Mouse (Mus musculus) T-helper 2 cell (primary cell): ENCODE results near the gene Ccr9.
"Not testable (repeated sequence)": the region's sequence is repeated elsewhere in the genome, so short reads cannot be mapped to it uniquely, and the experiment has no call there.

Source experiments
- in situ Hi-C: fragments of 300-600 bp; cut with MboI, MseI; formaldehyde crosslinking; loops from one replicate; pipeline ENCODE4 v1.15.1; 2025; ENCODE audit warnings: high pct_unique_total_duplicates

Ccr9 gene

DNA sequence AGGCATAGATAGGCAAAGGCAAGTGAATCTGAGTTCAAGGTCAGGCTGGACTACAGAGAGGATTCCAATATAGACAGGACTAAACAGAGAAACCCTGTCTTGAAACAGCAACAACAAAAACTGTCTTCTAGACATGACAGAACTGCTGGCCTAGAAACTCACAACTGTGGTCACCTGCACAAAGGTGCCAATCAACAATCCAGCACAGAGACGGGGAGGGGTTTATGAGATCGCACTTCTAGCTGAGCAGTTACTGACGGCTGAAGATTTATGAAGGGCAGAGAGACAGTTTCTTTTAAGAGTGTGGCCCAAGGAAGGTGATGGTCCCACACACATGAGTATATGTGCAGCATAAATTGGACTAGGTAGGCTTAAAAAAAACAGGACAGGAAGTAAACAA is 38.1 kb downstream of the Ccr9 start:
- in situ Hi-C loops: loop anchor here (10.0 kb wide), 1 partner anchor 48 kb away; no protein-coding TSS in a partner anchor

DNA sequence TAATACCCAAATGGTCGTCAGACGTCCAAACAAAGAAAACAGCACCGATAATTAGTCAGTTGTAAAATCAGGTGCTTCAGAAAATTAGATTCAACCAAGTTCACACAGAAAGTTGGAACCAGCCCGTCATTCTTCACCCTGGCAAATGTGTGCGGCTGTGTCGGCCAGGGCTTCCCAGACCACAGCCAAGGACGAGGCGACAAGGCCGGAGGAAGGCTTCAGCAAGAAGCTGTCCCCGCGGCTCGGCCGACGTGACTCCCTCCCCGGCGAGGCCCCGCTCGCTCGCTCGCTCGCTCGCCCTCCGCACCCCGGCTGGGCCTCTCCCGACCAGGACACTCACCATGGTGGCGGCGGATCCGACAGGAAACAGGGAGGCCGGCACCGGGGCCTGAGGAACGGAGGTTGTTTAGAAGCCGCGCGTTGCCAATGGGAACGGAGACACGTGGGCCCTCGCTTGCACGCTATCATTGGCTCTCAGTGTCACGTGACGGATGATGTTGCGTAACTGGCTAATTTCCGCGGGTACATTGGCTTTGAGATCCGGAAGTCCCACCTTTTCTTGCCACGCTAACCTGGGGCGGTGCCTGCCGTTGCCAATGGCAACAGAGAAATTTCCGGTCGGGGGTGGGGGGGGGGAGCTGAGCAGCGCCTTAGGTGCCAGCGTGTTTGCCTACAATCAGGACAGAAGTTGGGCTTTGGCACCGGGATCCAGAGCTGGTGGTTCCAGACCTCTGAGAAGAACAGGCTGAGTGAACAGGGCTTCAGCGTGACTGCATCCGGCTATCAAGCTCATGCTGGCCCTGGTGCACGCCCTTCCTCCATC is 39.2 kb downstream of the Ccr9 start, which contains the start of gene Lztfl1:
Gene Lztfl1 (minus strand): TSS at position 512 of the 823 bp plus-strand sequence.
- in situ Hi-C loops: loop anchor here (10.0 kb wide), 1 partner anchor 47 kb away; no protein-coding TSS in a partner anchor

DNA sequence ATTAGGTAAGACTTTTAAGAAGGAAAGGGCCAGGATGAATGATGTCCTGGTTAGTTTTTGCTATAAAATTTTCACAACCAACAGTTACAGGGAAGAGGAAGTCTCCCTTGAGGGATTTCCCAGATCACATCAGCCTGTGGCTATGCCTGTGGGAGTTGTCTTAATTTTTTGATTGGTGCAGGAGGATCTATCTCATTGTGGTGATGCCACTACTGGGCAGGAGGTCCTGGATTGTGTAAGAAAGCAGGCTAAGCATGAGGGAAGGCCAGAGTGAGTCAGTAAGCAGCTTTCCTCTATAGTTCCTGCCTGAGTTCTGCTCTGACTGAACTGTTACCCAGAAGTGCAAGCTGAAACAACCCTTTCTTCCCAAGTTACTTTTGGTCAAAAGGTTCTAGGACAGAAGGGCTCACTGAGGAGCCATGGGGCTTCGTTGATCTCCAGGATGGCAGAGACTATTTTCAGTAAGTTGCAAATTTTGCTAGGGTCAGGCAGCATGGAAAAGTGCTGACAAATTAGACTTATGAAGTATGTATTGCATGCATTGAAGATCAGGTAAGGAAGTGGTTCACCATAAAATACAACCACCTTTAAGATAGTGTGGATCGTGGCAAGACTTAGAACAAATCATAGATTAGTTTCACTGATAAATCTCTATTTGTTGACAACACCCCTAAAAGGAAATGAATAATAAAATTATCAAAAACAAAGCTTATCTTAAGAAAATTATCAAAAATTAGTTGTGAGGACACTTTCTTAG is 44.7 kb downstream of the Ccr9 start:
- in situ Hi-C loops: loop anchor here (5.0 to 10.0 kb wide), 4 partner anchors 61 to 1088 kb away; no protein-coding TSS in a partner anchor

DNA sequence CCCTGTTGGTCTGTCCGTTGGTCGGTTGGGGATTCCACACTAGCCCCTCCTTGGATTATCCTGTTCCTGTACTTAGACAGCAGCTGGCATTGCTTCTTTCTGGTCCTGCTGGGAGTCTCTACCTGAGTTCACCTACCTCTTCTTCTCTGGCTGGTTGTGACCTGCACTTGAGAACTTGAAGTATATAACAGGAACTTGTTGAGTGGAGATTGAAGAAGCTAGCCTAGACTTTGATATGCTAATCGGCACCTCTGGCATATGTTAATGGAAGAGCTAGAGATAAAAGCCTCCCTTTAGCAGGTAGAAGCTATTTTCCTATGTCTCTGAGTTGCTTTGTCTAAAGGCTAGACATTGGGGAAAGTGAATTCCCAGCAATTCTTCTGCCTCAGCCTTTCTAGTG is 53.0 kb downstream of the Ccr9 start:
- in situ Hi-C loops: loop anchor here (5.0 kb wide), 1 partner anchor 36 kb away; no protein-coding TSS in a partner anchor

DNA sequence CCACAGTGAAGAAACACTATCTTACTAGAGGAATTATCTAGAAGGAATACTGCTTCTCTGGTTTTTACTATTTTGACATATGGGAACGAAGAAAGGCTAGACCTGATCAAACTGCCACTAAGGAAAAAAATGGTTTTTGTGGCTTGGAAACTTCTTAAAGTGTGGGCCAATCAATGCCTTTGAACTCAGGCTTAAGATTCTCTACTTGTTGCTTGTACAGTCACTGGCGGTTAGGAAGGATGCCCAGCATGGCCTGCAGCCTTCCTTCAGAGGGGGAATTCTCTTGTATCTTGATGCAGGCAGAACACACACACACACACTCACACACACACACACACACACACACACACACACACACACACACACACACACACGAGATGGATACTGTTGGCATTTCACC is 55.9 kb downstream of the Ccr9 start:
- in situ Hi-C loops: loop anchor here (5.0 kb wide), 1 partner anchor 33 kb away; no protein-coding TSS in a partner anchor

DNA sequence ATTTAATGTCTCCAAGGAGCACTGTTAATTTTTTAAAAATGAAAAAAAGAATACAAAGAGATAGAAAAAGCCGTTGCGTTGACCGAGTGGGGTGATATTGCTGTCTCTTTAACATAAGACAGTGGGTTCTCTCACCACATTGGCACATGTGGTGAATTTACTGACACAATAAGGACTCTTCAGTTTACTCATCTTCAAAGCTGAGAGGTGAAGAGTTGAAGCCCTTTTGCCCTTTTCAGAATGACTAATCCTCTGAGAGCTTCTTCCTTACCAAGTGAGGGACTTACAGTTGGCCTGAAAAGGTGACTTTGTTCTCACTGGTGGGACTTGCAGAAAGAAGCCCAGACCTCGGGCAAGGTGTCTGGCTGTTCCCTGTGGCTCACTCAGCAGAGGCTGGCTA is 62.6 kb downstream of the Ccr9 start:
- in situ Hi-C loops: no loop called here

DNA sequence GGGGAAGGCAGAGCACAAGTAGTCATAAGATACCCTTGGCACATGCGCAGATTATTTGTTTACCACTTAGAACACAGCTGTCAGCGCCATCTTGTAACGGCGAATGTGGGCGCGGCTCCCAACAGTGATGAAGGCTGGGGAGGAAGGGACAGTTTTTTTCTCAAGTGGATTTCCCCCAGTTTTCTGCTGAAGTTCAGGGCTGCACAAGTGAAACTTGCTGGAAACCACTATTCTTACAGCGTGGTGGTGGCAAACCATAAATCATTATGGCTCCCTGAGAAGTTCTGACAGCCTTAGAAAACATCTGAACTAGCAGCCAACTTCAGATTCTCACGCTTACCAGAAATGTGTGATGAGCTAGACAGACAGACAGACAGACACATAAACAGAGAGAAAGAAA is 71.4 kb downstream of the Ccr9 start:
- in situ Hi-C loops: not testable (repeated sequence)

DNA sequence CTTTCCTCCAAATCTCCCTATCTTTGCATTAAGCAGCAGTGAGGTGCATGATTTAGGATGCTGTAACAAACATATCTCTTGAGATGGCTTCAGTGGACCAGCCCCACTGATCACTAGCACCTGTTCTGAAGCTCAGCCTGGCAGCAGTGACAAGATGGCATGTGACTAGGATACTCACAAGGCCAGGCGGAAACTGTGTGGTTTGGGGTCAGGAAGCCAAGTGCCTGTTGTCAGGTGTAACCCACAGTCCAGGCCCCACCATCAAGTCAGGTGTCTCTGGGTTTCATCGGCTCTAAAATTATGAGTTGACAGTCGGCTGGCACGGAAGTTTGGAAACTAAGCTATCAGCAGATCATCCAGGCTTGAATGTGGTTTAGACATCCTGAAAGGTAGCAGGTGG is 76.1 kb downstream of the Ccr9 start:
- in situ Hi-C loops: no loop called here

DNA sequence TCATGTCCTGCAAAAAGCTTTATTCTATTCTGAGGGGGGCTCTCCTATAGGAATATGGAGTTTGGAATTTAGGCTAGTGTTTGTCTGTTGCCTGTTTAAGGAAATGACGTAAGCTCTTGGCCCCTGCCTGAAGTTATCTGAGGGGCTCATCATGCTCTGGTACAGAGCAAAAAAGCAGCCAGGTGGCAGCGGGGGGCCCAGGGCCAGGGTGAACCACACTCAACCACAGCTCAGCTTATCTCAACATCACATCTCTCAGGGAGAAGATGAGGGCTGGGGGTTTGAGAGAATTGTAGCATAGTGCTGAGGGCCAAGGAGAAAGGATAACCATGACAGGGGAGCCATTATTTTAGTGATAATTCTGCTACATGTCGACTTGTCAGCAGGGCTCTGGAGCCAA is 78.5 kb downstream of the Ccr9 start:
- in situ Hi-C loops: no loop called here

DNA sequence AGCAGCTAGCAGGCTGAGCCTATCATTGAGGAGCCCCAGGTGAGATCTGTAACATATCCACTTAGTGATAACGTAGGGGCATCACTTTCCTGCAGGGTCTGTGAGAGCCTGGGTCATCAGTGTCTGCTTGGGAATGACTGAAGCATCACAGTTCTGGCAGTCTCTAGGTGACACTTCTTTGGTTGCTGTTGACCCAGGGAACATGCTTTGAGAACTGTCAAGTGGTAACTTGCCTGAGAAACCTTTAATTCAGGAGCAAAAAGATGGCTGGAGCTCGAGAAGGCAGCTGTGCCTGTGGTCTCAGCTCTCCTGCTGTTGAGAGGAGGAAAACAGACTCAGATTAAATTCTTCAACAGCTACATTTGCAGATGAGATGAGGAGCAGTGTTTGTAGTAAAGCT is 79.1 kb downstream of the Ccr9 start:
- in situ Hi-C loops: no loop called here

DNA sequence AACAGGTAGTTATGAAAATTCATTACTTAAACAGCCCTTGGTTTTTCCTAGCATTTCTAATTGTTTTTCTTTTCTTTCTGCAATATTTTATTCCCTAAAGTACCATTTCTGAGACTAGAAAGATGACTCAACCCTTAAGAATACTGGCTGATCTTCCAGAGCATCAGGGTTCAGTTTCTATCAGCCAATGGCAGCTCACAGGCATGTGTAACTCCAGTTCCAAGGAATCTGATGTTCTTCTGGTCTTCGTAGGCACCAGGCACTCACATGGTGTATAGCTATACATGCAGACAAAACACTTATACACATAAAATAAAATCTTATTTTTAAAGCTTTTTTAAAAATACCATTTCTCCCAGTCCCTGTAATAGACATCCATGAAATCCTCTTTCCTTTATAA is 79.9 kb downstream of the Ccr9 start:
- in situ Hi-C loops: no loop called here

DNA sequence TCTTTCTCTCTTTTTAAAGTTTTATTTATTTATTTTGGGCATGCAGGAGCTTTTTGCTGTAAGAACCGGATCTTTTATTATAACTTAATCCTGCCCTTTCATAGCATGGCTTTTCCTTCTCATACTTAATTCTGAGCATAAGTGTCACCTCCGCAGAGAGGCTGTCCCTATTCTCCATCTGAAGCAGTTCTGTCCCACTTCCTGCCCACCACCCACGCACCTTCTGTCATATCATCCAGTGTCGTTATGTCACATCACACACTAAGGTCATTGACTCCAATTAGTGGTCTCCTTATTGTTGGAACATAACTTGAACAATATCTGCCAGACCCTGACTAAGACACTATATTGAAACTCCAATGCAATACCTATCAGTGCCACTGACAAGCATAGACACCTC is 80.4 kb downstream of the Ccr9 start:
- in situ Hi-C loops: no loop called here

DNA sequence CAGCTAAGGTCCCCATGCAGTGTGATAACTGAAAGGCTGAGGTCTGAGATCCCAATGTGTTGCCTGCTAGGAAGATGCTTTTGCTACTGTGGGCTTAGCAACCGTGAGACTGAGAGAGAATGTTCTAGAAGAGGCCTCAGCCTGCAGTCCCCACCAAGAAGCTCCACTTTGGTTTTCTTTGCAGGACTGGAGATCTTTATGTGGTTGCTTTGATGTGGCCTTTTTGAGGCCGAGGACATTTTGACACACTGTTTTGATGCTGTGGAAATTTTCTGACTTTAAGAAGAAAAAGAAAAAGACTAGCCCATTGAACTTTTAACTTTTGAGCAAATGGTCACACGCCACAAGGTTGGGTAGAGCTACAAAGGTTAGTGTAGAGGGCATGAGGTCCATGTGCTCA is 82.6 kb downstream of the Ccr9 start:
- in situ Hi-C loops: loop anchor here (10.0 kb wide), 2 partner anchors 46 to 1536 kb away; partner anchors contain the start of gene Lztfl1

DNA sequence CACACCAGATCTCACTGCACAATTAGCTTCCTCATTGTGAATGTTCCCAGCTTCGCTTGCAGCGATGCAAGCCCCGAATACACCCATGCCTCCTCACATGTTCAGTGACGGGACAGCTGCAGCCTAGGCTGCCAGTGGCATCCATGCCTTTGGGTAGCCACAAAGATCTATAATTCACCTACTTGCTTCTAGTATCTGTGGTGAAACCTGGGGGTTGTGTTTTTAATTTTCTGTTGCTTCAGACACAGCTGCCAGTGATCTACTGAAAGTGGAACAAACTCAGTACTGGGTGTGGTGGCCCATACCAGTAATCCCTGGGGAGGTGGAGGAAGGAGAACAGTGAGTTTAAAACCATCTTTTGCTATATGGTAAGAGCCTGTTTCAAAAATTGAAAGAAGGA is 84.6 kb downstream of the Ccr9 start:
- in situ Hi-C loops: loop anchor here (10.0 kb wide), 2 partner anchors 48 to 1538 kb away; partner anchors contain the start of gene Lztfl1

DNA sequence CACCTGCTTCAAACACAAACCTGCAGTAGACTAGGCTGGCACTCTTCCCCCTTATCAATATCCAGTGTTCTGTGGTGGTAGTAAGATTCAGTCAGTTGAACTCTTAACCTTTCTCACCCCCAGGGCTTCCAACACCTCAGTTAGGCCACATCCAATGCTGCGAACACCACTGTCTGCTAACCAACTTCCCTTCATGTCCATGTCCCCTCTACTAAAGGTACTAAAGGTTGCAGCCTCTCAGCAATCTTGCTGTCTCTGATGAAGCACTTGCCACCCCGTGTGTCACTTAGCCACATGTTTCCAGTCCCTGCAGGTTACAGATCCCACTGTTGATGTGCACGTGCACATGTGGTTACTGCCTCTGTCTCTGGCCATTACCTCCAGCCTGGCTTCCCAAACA is 85.5 kb downstream of the Ccr9 start:
- in situ Hi-C loops: loop anchor here (10.0 kb wide), 2 partner anchors 49 to 1539 kb away; partner anchors contain the start of gene Lztfl1

DNA sequence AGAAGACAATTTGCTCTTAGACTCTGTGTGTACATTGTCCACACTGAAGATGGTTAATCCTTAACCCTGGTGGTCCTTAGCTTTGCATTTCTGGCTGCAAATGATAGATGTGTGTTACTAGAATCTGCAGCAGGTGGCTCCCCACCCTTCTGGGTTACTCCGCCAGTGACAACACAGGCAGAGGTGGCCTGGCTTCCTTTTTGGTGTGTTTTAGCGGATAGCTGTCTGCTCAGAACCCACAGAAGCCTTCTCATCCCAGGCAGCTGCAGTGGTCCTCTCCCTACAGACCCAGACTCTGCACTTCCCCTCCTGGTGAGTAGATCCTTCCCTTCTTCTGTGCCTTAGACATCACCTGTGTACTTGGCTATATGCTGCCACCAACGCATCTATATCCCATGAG is 88.8 kb downstream of the Ccr9 start:
- in situ Hi-C loops: loop anchor here (5.0 to 10.0 kb wide), 3 partner anchors 35 to 1542 kb away; partner anchors contain the start of gene Lztfl1

DNA sequence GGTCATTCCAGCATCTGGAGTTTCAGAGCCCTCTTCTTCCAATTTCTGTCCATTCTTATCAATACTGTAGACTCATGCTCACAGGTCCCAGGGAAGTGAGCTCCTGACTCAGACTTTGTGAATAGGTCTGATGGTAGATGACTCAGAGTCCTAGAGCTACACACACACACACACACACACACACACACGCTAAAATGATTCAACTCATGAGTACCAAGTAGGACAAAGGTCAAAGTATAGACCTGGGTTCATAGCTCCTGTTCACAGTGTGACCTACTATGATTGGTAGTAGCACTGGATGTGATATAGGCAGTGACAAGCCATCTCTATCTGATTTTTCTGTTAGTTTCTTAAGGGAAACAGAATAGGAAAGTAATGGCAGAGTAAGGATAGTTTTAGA is 90.2 kb downstream of the Ccr9 start:
- in situ Hi-C loops: loop anchor here (5.0 to 10.0 kb wide), 3 partner anchors 36 to 1544 kb away; partner anchors contain the start of gene Lztfl1

DNA sequence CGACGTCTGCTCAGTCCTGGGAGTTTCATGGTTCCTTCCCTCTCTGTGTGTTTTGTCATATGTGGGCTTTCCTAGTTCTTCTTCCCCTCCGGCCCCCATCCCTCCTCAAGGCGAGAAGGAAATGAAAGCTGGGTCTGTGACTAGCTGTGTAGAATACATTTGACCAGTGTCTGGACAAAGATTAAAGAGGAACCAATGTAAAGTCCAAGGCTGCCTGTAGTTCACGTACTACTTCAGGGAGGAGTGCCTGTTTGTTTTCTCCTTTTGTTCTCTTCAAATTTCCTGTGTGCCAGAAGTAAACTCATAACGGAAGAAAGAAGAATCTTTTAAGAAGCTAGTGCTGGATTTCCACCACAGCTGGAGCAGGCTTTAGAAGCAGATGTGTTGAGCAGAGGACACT is 91.3 kb downstream of the Ccr9 start:
- in situ Hi-C loops: loop anchor here (5.0 to 10.0 kb wide), 3 partner anchors 37 to 1545 kb away; partner anchors contain the start of gene Lztfl1

DNA sequence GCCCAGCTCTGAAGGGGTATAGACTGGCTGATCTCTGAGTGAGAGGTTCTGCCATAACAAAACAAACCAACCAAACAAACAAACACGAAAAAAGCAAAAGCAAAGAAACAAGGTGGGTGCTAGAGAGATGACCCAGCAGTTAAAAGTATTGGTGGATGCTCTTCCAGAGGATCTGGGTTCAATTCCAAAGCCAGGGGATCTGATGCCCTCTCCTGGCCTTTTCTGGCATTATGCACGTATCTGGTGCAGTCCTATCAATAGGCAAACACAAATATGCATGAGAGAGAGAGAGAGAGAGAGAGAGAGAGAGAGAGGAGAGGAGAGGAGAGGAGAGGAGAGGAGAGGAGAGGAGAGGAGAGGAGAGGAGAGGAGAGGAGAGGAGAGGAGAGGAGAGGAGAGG is 95.1 kb downstream of the Ccr9 start:
- in situ Hi-C loops: not testable (repeated sequence)

DNA sequence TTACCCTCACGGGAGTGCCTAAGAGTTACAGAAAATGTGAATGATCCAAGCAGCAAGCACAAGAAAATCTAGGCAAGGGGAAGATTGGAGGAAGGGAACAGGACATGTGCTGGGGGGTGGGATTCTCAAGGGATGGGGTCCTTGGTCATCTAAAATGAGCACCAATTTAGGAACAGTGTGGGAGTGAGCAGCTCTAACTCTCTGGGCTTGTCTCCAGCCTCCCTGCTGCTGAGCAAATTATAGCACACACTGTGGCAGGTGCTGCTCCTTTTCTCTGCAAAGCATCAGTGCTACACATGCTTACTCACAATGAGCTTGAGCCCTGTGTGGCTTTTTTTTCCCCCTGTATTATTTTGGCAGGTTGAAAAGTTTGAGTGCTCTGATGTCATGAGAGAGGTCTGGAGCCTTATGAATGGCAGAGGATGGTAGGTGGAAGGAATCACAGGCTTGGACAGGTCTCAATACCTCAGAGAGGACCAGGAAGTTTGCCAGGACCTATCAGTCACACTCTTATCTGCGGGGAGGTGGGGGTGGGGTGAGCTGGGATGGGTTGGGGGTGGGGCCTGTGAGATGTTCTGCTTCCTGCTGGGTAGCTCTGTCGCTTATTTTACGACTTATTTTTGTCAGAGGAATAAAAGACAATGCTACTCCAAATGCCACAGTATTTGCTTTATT is 110.8 kb downstream of the Ccr9 start:
- in situ Hi-C loops: no loop called here

DNA sequence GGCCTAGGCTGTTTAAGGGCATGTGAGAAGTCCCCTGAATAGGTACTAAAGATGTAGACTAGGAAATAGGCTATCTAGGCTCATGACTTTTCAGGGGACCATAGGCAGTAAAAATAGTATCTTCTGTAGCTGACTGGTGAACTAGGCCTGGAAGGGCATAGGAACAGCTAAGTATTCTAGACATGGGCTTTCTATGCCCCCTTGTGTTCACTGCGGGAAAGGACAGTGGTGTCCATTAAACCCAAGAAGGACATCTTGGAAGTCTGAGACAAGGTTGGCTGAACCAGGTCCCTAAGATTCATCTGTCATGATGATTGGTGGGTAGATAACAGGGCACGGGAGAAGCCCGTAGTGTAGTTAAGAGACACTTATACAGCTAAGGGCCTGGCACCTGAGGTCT is 117.9 kb downstream of the Ccr9 start:
- in situ Hi-C loops: no loop called here

DNA sequence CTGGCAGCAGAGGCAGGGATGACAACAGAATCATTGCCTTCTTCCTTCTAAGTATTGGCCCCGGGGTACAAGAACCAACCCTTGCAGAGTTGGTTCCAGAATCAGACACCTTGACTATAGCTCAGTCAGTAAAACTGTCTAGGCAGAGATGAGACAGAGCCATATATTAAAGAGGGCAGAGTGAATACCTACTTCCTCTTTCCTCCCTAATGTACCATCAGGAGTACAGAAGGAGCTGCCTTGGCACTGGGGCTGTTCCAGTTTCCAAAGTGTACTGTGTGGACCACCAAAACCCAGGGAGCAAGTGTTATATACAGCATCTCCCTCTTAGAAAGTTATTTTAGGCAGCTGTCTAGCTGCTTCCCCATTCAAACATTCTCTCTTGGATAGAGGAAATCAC is 123.3 kb downstream of the Ccr9 start:
- in situ Hi-C loops: no loop called here
